Mouse (Mus musculus) liver, postnatal 0 days (tissue): Measurements from ENCODE around the gene Il4i1. TPM values are rescaled to one million over a fixed set of nuclear protein-coding genes. Genes with fewer than 3 reads are reported as not detected.

Experiments
- ATAC-seq: fragments of 200-750 bp; cut with Nextera tagmentation; 2 replicates; pipeline ENCODE4 v1.8.0; 2017; ENCODE audit warnings: mild to moderate bottlenecking, moderate library complexity
- DNase-seq: peaks from one replicate; pipeline ENCODE4 v3.0.0-alpha.2; 2016
- H3K27ac ChIP-seq: fragments of 300-500 bp; sonication (generic); 2 replicates; pipeline ENCODE4 v1.5.1; 2014; ENCODE audit warnings: antibody characterized with exemption, moderate library complexity, mild to moderate bottlenecking, low read depth
- H3K27me3 ChIP-seq: fragments of 300-500 bp; sonication (generic); 2 replicates; pipeline ENCODE4 v1.6.1; 2014; ENCODE audit warnings: low read length, control low read depth, mixed read lengths; ENCODE audit not compliant: insufficient read depth
- H3K36me3 ChIP-seq: fragments of 300-500 bp; sonication (generic); replicated peaks from 2 replicates; pipeline ENCODE4 v1.6.1; 2014; ENCODE audit warnings: mild to moderate bottlenecking, control low read depth, low read length, moderate library complexity, mixed read lengths; ENCODE audit not compliant: insufficient read depth
- H3K4me1 ChIP-seq: fragments of 300-500 bp; sonication (generic); 2 replicates; pipeline ENCODE4 v1.6.1; 2014; ENCODE audit warnings: antibody characterized with exemption, mild to moderate bottlenecking, control low read depth; ENCODE audit not compliant: insufficient read depth
- H3K4me2 ChIP-seq: fragments of 300-500 bp; sonication (generic); 2 replicates; pipeline ENCODE4 v1.6.1; 2014; ENCODE audit warnings: low read depth, mild to moderate bottlenecking, low read length, moderate library complexity, mixed read lengths
- H3K4me3 ChIP-seq: fragments of 300-500 bp; sonication (generic); 2 replicates; pipeline ENCODE4 v1.5.1; 2014; ENCODE audit warnings: low read depth, low read length
- H3K9ac ChIP-seq: fragments of 300-500 bp; sonication (generic); replicated peaks from 2 replicates; pipeline ENCODE4 v1.6.1; 2014; ENCODE audit warnings: mild to moderate bottlenecking, moderate library complexity
- H3K9me3 ChIP-seq: fragments of 300-500 bp; sonication (generic); 2 replicates; pipeline ENCODE4 v1.6.1; 2016; ENCODE audit warnings: mild to moderate bottlenecking, control low read depth, low read length, mixed read lengths
- CTCF ChIP-seq: sonication (generic); IDR thresholded peaks from 2 replicates; pipeline ENCODE4 v1.5.1; 2016; ENCODE audit warnings: antibody characterized with exemption, low read depth
- EP300 ChIP-seq: IDR thresholded peaks from 2 replicates; pipeline ENCODE4 v1.6.1; 2016; ENCODE audit warnings: antibody characterized with exemption, low read depth, mild to moderate bottlenecking
- WGBS: fragments of 180-500 bp; shearing (Covaris S2); extraction: QIAGEN DNeasy Blood & Tissue Kit; methylation state at CpG from one replicate; pipeline ENCODE4 v1.1.7; 2014; ENCODE audit not compliant: insufficient replicate concordance; 5-methylcytosine and 5-hydroxymethylcytosine counted together
- polyA plus RNA-seq: library from polyadenylated mRNA; unstranded; fragments of >200 nt; fragmentation: Nextera tagmentation; extraction: Ambion mirVana; gene quantifications from 2 replicates; pipeline ENCODE4 v1.2.1, GENCODE M21; 2015

Il4i1 gene
- polyA plus RNA-seq, 1 experiment from 2014 or later, result 1.0 TPM

DNA sequence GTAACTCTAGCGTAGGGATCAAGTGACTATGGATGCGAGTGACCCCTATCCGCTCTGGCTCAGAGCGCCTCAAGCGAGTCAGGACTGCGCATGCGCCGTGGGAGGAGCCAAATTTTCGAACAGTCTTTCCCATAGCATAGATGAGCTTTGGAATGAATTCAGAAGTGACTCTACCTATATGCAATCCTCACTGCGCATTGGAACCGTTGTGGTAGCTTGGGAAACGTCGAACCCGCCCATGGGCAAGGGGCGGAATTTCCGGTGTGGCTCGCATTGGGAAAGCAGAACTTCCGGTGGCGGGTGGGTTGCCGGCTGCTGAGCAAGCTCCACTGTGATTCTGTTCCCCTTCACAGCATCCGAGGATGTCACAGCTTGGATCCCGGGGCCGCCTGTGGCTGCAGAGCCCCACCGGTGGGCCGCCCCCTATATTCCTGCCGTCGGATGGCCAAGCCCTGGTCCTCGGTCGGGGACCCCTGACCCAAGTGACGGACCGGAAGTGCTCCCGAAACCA lies 40.9 kb downstream of the Il4i1 start, which contains the start of gene Pnkp:
TSS of gene Pnkp (plus strand) at position 98 of the 511 bp plus-strand sequence.
- Histone ChIP-seq H3K36me3 (peaks cover 16% of the 10 kb centered on the region), H3K27me3 (no peaks in the 10 kb centered on the region), H3K9ac (peak within 1 kb of the TSS; percentile 82), H3K4me2 (peak within 1 kb of the TSS; percentile 100), H3K27ac (peak within 1 kb of the TSS; percentile 100), H3K4me1 (peaks cover 47% of the 10 kb centered on the region), H3K9me3 (no peaks in the 10 kb centered on the region), H3K4me3 (peak within 1 kb of the TSS; percentile 82)
- WGBS, result under 1% methylated on average over 32 of the region's 32 CpGs
- ATAC-seq (peak; percentile 40), DNase-seq (peak; percentile 92)
- TF ChIP-seq EP300, result no peak
- no peak for TF ChIP-seq CTCF

DNA sequence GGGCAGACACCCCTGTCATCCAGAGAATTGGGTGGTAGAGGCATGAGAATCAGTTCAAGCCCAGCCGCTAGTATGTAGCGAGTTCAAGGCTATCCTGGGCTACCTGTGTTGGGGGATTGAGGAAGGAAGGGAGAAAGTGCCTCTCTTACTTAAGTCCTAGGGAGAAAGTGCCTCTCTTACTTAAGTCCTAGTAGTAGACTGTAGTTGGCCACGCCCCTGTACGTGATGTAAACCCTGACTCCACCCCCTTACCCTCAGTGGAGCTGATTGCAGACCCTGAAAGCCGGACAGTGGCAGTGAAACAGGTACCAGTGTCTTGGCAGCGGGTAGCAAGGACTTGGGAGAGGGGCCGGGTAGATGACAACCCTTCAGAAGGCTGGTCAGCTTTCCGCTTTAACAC lies 41.7 kb downstream of the Il4i1 start:
- H3K36me3 ChIP-seq, result peaks cover 24% of the 10 kb centered on the region
- DNase-seq (peak; percentile 77), ATAC-seq (no peak)
- H3K4me1 ChIP-seq, result peaks cover 43% of the 10 kb centered on the region
- no peaks in the 10 kb centered on the region for H3K9me3 ChIP-seq
- H3K27me3 ChIP-seq, result no peaks in the 10 kb centered on the region
- TF ChIP-seq EP300 (no peak), CTCF (no peak)
- H3K4me2 ChIP-seq, result peak overlapping the region; percentile 100
- peak overlapping the region; percentile 82 for H3K9ac ChIP-seq
- 28% methylated on average over 8 of the region's 8 CpGs for WGBS
- peak overlapping the region; percentile 82 for H3K4me3 ChIP-seq
- peak overlapping the region; percentile 100 for H3K27ac ChIP-seq

GRCm38 (mm10) chr7:44859896-44860295 lies 43.7 kb downstream of the Il4i1 start:
- TF ChIP-seq CTCF, result no peak
- WGBS, result 86% methylated on average over 11 of the region's 11 CpGs
- H3K27me3 ChIP-seq, result no peaks in the 10 kb centered on the region
- no peak overlapping the region for H3K27ac ChIP-seq
- no peak overlapping the region for H3K9ac ChIP-seq
- no peak for ATAC-seq
- H3K36me3 ChIP-seq, result peaks cover 38% of the 10 kb centered on the region
- H3K4me2 ChIP-seq, result peak overlapping the region; percentile 100
- no peak overlapping the region for H3K4me3 ChIP-seq
- peaks cover 31% of the 10 kb centered on the region for H3K4me1 ChIP-seq
- DNase-seq, result no peak
- no peaks in the 10 kb centered on the region for H3K9me3 ChIP-seq

- Histone ChIP-seq H3K4me2 (peak overlapping the region; percentile 18), H3K9ac (no peak overlapping the region), H3K4me3 (no peak overlapping the region), H3K9me3 (no peaks in the 10 kb centered on the region), H3K27me3 (no peaks in the 10 kb centered on the region), H3K27ac (0 out of 2 replicates have a peak overlapping the region, but pooled peaks have one; percentile 6), H3K36me3 (peaks cover 38% of the 10 kb centered on the region), H3K4me1 (peaks cover 31% of the 10 kb centered on the region)
- ATAC-seq, result peak; percentile 18; the same call in 1 of the 2 replicates
- WGBS, result 62% methylated on average over 22 of the region's 22 CpGs
- TF ChIP-seq EP300 (no peak), CTCF (peak; percentile 96)
- DNase-seq, result peak; percentile 83
Observed at GRCm38 (mm10) chr7:44860576-44861428, 44.6 kb downstream of the Il4i1 start.

- Histone ChIP-seq H3K9me3 (no peaks in the 10 kb centered on the region), H3K4me2 (no peak overlapping the region), H3K36me3 (peaks cover 38% of the 10 kb centered on the region), H3K4me1 (peaks cover 31% of the 10 kb centered on the region), H3K9ac (no peak overlapping the region), H3K27ac (no peak overlapping the region), H3K27me3 (no peaks in the 10 kb centered on the region), H3K4me3 (no peak overlapping the region)
- WGBS, result 80% methylated on average over 14 of the region's 14 CpGs
- no peak for TF ChIP-seq CTCF
- TF ChIP-seq EP300, result no peak
- no peak for ATAC-seq
- DNase-seq, result no peak
Observed at GRCm38 (mm10) chr7:44861429-44861816, 45.2 kb downstream of the Il4i1 start.

DNA sequence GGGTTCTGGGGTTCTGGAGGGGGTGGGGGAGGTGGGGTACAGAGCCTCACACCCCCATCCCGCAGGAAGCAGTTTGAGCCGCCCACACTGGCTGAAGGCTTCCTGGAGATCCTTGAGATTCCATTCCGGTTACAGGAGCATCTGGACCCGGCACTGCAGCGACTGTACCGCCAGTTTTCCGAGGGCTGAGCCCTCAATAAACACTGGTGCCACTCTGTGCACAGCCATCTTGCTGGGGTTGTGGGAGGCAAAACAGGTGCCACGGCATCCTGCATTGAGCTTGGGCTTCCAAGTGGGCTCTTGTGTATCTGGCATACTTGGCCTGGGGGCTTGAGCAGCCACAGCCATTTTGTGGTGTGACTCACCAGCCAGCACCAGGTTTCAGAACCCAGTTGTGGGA lies 46.2 kb downstream of the Il4i1 start:
- DNase-seq (no peak), ATAC-seq (no peak)
- WGBS, result 96% methylated on average over 8 of the region's 8 CpGs
- TF ChIP-seq CTCF, result no peak
- TF ChIP-seq EP300, result no peak
- Histone ChIP-seq H3K27me3 (no peaks in the 10 kb centered on the region), H3K27ac (no peak overlapping the region), H3K4me3 (no peak overlapping the region), H3K4me1 (peaks cover 38% of the 10 kb centered on the region), H3K9me3 (no peaks in the 10 kb centered on the region), H3K4me2 (no peak overlapping the region), H3K9ac (no peak overlapping the region), H3K36me3 (peaks cover 38% of the 10 kb centered on the region)
